ENCODE assay signal across 8 mouse cellular contexts in the genomic region with DNA sequence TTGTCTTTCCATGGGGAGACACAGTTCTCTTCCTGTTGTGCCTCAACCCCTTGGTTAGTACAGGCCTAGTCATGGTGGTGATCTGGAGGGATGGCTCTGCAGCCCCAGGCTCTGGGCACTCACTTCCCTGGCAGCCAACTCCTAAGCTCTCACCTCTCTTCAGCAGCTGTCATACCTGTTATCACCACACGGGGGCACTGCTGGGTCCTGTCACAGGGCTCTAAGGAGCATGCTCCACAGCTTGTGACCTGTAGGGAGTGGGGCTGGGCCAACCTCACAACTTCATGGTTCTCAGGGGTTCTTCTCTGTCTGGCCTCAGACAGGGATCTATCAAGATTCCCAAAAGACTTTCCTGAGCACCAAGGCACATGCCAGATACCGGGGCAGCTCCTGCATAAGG. TPM values are rescaled to one million over a fixed set of nuclear protein-coding genes. Genes with fewer than 3 reads are reported as not detected.
DNase-seq lines count a peak whose midpoint lies in the region; ATAC-seq and TF ChIP-seq lines count a peak whose summit lies in the region.

No protein-coding gene starts in this region.

- H3K27ac ChIP-seq in hindbrain, embryonic 14.5 days, result no peak overlapping the region
- H3K27ac ChIP-seq in hindbrain, embryonic 12.5 days, result no peak overlapping the region
- H3K27ac ChIP-seq in embryonic facial prominence, embryonic 11.5 days (replicated peaks; ENCODE audit: low read depth, low read length), result no peak overlapping the region
- no peak overlapping the region for H3K27ac ChIP-seq in hindbrain, postnatal 0 days

- intact Hi-C loops in left cerebral cortex, postnatal 36 days (cut with DNase I), result no loop called here

- H3K9me3 ChIP-seq in hindbrain, embryonic 14.5 days (ENCODE audit: control insufficient read depth, low read length), result no peaks in the 10 kb centered on the region
- H3K9me3 ChIP-seq in hindbrain, embryonic 12.5 days (replicated peaks), result no peaks in the 10 kb centered on the region
- H3K9me3 ChIP-seq in embryonic facial prominence, embryonic 11.5 days (replicated peaks; ENCODE audit: control insufficient read depth, low read length), result no peaks in the 10 kb centered on the region
- H3K9me3 ChIP-seq in hindbrain, postnatal 0 days (ENCODE audit: low read length), result no peaks in the 10 kb centered on the region

- TF ChIP-seq CTCF in hindbrain, postnatal 0 days (IDR thresholded peaks at IDR 0.05; ENCODE audit: low read depth), result peak; percentile 98

- no peaks in the 10 kb centered on the region for H3K27me3 ChIP-seq in hindbrain, embryonic 14.5 days (ENCODE audit: control insufficient read depth, insufficient read depth, low read length)
- no peaks in the 10 kb centered on the region for H3K27me3 ChIP-seq in hindbrain, embryonic 12.5 days
- no peaks in the 10 kb centered on the region for H3K27me3 ChIP-seq in embryonic facial prominence, embryonic 11.5 days (ENCODE audit: control insufficient read depth, insufficient read depth, low read length)
- H3K27me3 ChIP-seq in hindbrain, postnatal 0 days (ENCODE audit: insufficient read depth, low read length), result no peaks in the 10 kb centered on the region

- H3K4me3 ChIP-seq in hindbrain, embryonic 14.5 days (replicated peaks; ENCODE audit: low read length), result no peak overlapping the region
- no peak overlapping the region for H3K4me3 ChIP-seq in hindbrain, embryonic 12.5 days
- no peak overlapping the region for H3K4me3 ChIP-seq in embryonic facial prominence, embryonic 11.5 days (ENCODE audit: low read depth, low read length)
- H3K4me3 ChIP-seq in hindbrain, postnatal 0 days (ENCODE audit: low read length), result no peak overlapping the region

- ATAC-seq in hindbrain, embryonic 14.5 days (ENCODE audit: low FRiP score), result no peak
- ATAC-seq in hindbrain, embryonic 12.5 days (ENCODE audit: low FRiP score), result no peak
- no peak for ATAC-seq in embryonic facial prominence, embryonic 11.5 days (replicated peaks; ENCODE audit: insufficient number of reproducible peaks, low FRiP score, low TSS enrichment, low read depth)
- ATAC-seq in hindbrain, postnatal 0 days, result no peak

- no peak overlapping the region for H3K4me2 ChIP-seq in hindbrain, embryonic 14.5 days (replicated peaks)
- no peak overlapping the region for H3K4me2 ChIP-seq in hindbrain, embryonic 12.5 days (replicated peaks)
- H3K4me2 ChIP-seq in embryonic facial prominence, embryonic 11.5 days (ENCODE audit: low read depth, low read length), result no peak overlapping the region
- H3K4me2 ChIP-seq in hindbrain, postnatal 0 days (ENCODE audit: low read depth, low read length), result no peak overlapping the region

- 8% methylated on average over 2 of the region's 2 CpGs for WGBS in hindbrain, embryonic 14.5 days
- WGBS in hindbrain, embryonic 12.5 days, result 9% methylated on average over 2 of the region's 2 CpGs
- 19% methylated on average over 2 of the region's 2 CpGs for WGBS in embryonic facial prominence, embryonic 11.5 days
- whole genome bisulfite sequencing in hindbrain, postnatal 0 days, result 18% methylated on average over 2 of the region's 2 CpGs

- DNase-seq in hindbrain, embryonic 14.5 days (ENCODE audit: low spot score), result peak; percentile 85
- DNase-seq in adrenal gland, postnatal 14 days, result peak; percentile 92
- peak; percentile 92 for DNase-seq in embryonic facial prominence, embryonic 11.5 days (ENCODE audit: low spot score)
- peak; percentile 89 for DNase-seq in hindbrain, postnatal 0 days (ENCODE audit: low spot score)
- DNase-seq in left cerebral cortex, postnatal 36 days (ENCODE audit: low spot score in 2 of 2), result peak; percentile 75 to 85
- peak; percentile 50 for DNase-seq in ovary, adult 18-20 months (ENCODE audit: low spot score)
- DNase-seq in thymus, postnatal 10 days (ENCODE audit: low spot score in 2 of 2), result peak; percentile 53 to 79

- H3K9ac ChIP-seq in hindbrain, embryonic 14.5 days, result no peak overlapping the region
- no peak overlapping the region for H3K9ac ChIP-seq in hindbrain, embryonic 12.5 days
- H3K9ac ChIP-seq in embryonic facial prominence, embryonic 11.5 days (replicated peaks; ENCODE audit: low read length), result no peak overlapping the region
- H3K9ac ChIP-seq in hindbrain, postnatal 0 days (replicated peaks; ENCODE audit: low read length), result no peak overlapping the region

- H3K36me3 ChIP-seq in hindbrain, embryonic 14.5 days (replicated peaks; ENCODE audit: control insufficient read depth, insufficient read depth), result peaks cover 11% of the 10 kb centered on the region; the same call in 1 of the 2 replicates
- 0 out of 2 replicates have a peak, but pooled peaks cover 3% of the 10 kb centered on the region for H3K36me3 ChIP-seq in hindbrain, embryonic 12.5 days
- no peaks in the 10 kb centered on the region for H3K36me3 ChIP-seq in embryonic facial prominence, embryonic 11.5 days (replicated peaks; ENCODE audit: control insufficient read depth, insufficient read depth, low read depth, low read length)
- H3K36me3 ChIP-seq in hindbrain, postnatal 0 days (ENCODE audit: insufficient read depth, low read length), result 0 out of 2 replicates have a peak, but pooled peaks cover 10% of the 10 kb centered on the region

- peaks cover 8% of the 10 kb centered on the region; the same call in 1 of the 2 replicates for H3K4me1 ChIP-seq in hindbrain, embryonic 14.5 days (replicated peaks; ENCODE audit: control insufficient read depth, insufficient read depth, low read length)
- H3K4me1 ChIP-seq in hindbrain, embryonic 12.5 days, result peaks cover 13% of the 10 kb centered on the region
- H3K4me1 ChIP-seq in embryonic facial prominence, embryonic 11.5 days (ENCODE audit: control insufficient read depth, insufficient read depth, low read length), result no peaks in the 10 kb centered on the region
- H3K4me1 ChIP-seq in hindbrain, postnatal 0 days (ENCODE audit: insufficient read depth, low read length), result peaks cover 12% of the 10 kb centered on the region

RNA-seq across cellular contexts. Expression of a gene that starts 3.8 kb away (rescaled TPM):
- not detected in 2 replicates for polyA plus RNA-seq in hindbrain, embryonic 14.5 days (2014; fragmentation: Nextera tagmentation; extraction: Ambion mirVana)
- polyA plus RNA-seq in hindbrain, embryonic 12.5 days (2016; fragmentation: Nextera tagmentation; extraction: Ambion mirVana), result not detected in 2 replicates
- not detected in 2 replicates for total RNA-seq in adrenal gland, postnatal 14 days (2021)
- polyA plus RNA-seq in embryonic facial prominence, embryonic 11.5 days (2014; fragmentation: Nextera tagmentation; extraction: Ambion mirVana), result 0.10 TPM in 1 of 2 replicates, not detected in the other
- 0.05 TPM in 1 of 2 replicates, not detected in the other for total RNA-seq in hindbrain, postnatal 0 days (2014; rRNA removed)
- polyA plus RNA-seq in hindbrain, postnatal 0 days (2015; fragmentation: Nextera tagmentation; extraction: Ambion mirVana), result not detected in 2 replicates
- under 1 TPM; 0.35 to 0.39 TPM for total RNA-seq in left cerebral cortex, postnatal 36 days (2021)

RNA-seq across cellular contexts. Expression of a gene that starts 4.6 kb away (rescaled TPM):
- polyA plus RNA-seq in hindbrain, embryonic 14.5 days (2014; fragmentation: Nextera tagmentation; extraction: Ambion mirVana), result 21.8 and 22.8 TPM in 2 replicates
- polyA plus RNA-seq in hindbrain, embryonic 12.5 days (2016; fragmentation: Nextera tagmentation; extraction: Ambion mirVana), result 19.3 and 20.3 TPM in 2 replicates
- total RNA-seq in adrenal gland, postnatal 14 days (2021), result 9.9 and 10.7 TPM in 2 replicates
- 18.7 and 19.4 TPM in 2 replicates for polyA plus RNA-seq in embryonic facial prominence, embryonic 11.5 days (2014; fragmentation: Nextera tagmentation; extraction: Ambion mirVana)
- total RNA-seq in hindbrain, postnatal 0 days (2014; rRNA removed), result 10.1 and 18.7 TPM in 2 replicates
- 27.5 and 27.9 TPM in 2 replicates for polyA plus RNA-seq in hindbrain, postnatal 0 days (2015; fragmentation: Nextera tagmentation; extraction: Ambion mirVana)
- 10 to 100 TPM; 49.5 to 58.9 TPM for total RNA-seq in left cerebral cortex, postnatal 36 days (2021)

RNA-seq across cellular contexts. Expression of a gene that starts 4.9 kb away (rescaled TPM):
- polyA plus RNA-seq in hindbrain, embryonic 14.5 days (2014; fragmentation: Nextera tagmentation; extraction: Ambion mirVana), result 3.4 and 3.6 TPM in 2 replicates
- polyA plus RNA-seq in hindbrain, embryonic 12.5 days (2016; fragmentation: Nextera tagmentation; extraction: Ambion mirVana), result 21.4 and 26.8 TPM in 2 replicates
- total RNA-seq in adrenal gland, postnatal 14 days (2021), result 4.4 and 5.0 TPM in 2 replicates
- polyA plus RNA-seq in embryonic facial prominence, embryonic 11.5 days (2014; fragmentation: Nextera tagmentation; extraction: Ambion mirVana), result 17.7 and 21.2 TPM in 2 replicates
- total RNA-seq in hindbrain, postnatal 0 days (2014; rRNA removed), result 4.9 and 7.8 TPM in 2 replicates
- 4.9 and 5.4 TPM in 2 replicates for polyA plus RNA-seq in hindbrain, postnatal 0 days (2015; fragmentation: Nextera tagmentation; extraction: Ambion mirVana)
- total RNA-seq in left cerebral cortex, postnatal 36 days (2021), result 1 to 10 TPM; 2.9 to 3.7 TPM

RNA-seq across cellular contexts. Expression of a gene that starts 15.1 kb away (rescaled TPM):
- polyA plus RNA-seq in hindbrain, embryonic 14.5 days (2014; fragmentation: Nextera tagmentation; extraction: Ambion mirVana), result 8.1 and 10.0 TPM in 2 replicates
- 0.54 and 0.77 TPM in 2 replicates for polyA plus RNA-seq in hindbrain, embryonic 12.5 days (2016; fragmentation: Nextera tagmentation; extraction: Ambion mirVana)
- not detected in 2 replicates for total RNA-seq in adrenal gland, postnatal 14 days (2021)
- polyA plus RNA-seq in embryonic facial prominence, embryonic 11.5 days (2014; fragmentation: Nextera tagmentation; extraction: Ambion mirVana), result 1.7 and 2.4 TPM in 2 replicates
- 10.9 TPM in 1 of 2 replicates, not detected in the other for total RNA-seq in hindbrain, postnatal 0 days (2014; rRNA removed)
- polyA plus RNA-seq in hindbrain, postnatal 0 days (2015; fragmentation: Nextera tagmentation; extraction: Ambion mirVana), result 22.0 and 23.7 TPM in 2 replicates
- 100 to 1,000 TPM; 154 to 195 TPM for total RNA-seq in left cerebral cortex, postnatal 36 days (2021)

RNA-seq across cellular contexts. Expression of a gene that starts 22.1 kb away (rescaled TPM):
- not detected in 2 replicates for polyA plus RNA-seq in hindbrain, embryonic 14.5 days (2014; fragmentation: Nextera tagmentation; extraction: Ambion mirVana)
- 0.75 TPM in 1 of 2 replicates, not detected in the other for polyA plus RNA-seq in hindbrain, embryonic 12.5 days (2016; fragmentation: Nextera tagmentation; extraction: Ambion mirVana)
- 13.0 and 14.3 TPM in 2 replicates for total RNA-seq in adrenal gland, postnatal 14 days (2021)
- polyA plus RNA-seq in embryonic facial prominence, embryonic 11.5 days (2014; fragmentation: Nextera tagmentation; extraction: Ambion mirVana), result 0.63 TPM in 1 of 2 replicates, not detected in the other
- total RNA-seq in hindbrain, postnatal 0 days (2014; rRNA removed), result 0.50 and 1.1 TPM in 2 replicates
- polyA plus RNA-seq in hindbrain, postnatal 0 days (2015; fragmentation: Nextera tagmentation; extraction: Ambion mirVana), result 2.0 and 2.3 TPM in 2 replicates
- total RNA-seq in left cerebral cortex, postnatal 36 days (2021), result 1 to 10 TPM; 1.5 to 4.7 TPM
